Mouse (Mus musculus) C2C12 (cell line): ENCODE measurements around the gene Celf2.

ENCODE experiments used
- CEBPB ChIP-seq: IDR thresholded peaks from one replicate; pipeline ENCODE4 v1.6.1; 2011; ENCODE audit warnings: low read depth, mild to moderate bottlenecking, control low read depth, moderate library complexity
- CTCF ChIP-seq: IDR thresholded peaks from one replicate; pipeline ENCODE4 v1.5.1; 2011; ENCODE audit not compliant: control insufficient read depth, insufficient read depth, insufficient read length
- USF1 ChIP-seq: IDR thresholded peaks from one replicate; pipeline ENCODE4 v1.6.1; 2011; ENCODE audit warnings: low read depth, mild to moderate bottlenecking, control low read depth, moderate library complexity

GRCm38 (mm10) chr2:6865785-6866184, 643.6 kb downstream of the Celf2 start:
- TF ChIP-seq CEBPB (no peak), CTCF (no peak), USF1 (no peak)
